Mouse (Mus musculus) frontal cortex, postnatal 25 days (tissue): Measurements from ENCODE around the gene Pla2g12b.

Source experiments
- DNase-seq, 2 experiments: peaks; one replicate each; pipeline ENCODE4 v3.0.0; 2022; ENCODE audit warnings: low spot score in 2 of 2

Pla2g12b gene

GRCm38 (mm10) chr10:59467297-59467696, 63.8 kb downstream of the Pla2g12b start:
- DNase-seq: no peak

DNA sequence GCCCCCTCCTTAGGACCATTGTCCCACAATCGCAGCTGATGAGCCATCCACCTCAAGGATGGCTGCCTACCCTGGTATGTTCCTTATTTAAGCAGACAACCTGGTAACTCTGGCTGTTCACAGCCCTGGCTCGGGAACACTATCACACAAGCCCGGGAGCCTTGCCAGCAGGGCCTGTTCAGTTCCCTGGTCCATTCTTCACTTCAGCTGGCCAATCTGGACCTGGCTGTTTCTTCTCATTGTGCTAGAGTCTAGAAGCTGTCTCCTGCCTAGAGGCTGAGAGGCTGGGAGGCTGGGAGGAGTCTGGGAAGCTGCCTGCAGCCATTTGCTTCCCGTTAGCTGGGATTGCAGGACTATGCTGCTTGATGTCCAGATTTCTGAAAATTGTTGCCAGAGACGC, 67.0 kb downstream of the Pla2g12b start:
- DNase-seq: no peak
